Mouse (Mus musculus) hindbrain, embryonic 13.5 days (tissue): Measurements from ENCODE around the gene Natd1. TPM values are rescaled to one million over a fixed set of nuclear protein-coding genes. Genes with fewer than 3 reads are reported as not detected.
"Not testable (repeated sequence)": the region's sequence is repeated elsewhere in the genome, so short reads cannot be mapped to it uniquely, and the experiment has no call there.

Source experiments
- ATAC-seq: fragments of 200-750 bp; cut with Nextera tagmentation; 2 replicates; pipeline ENCODE4 v1.8.0; 2017; ENCODE audit warnings: moderate TSS enrichment; ENCODE audit not compliant: low FRiP score
- H3K27ac ChIP-seq: fragments of 300-500 bp; sonication (generic); 2 replicates; pipeline ENCODE4 v1.5.1; 2015; ENCODE audit warnings: inconsistent platforms, mild to moderate bottlenecking, moderate library complexity
- H3K27me3 ChIP-seq: fragments of 300-500 bp; sonication (generic); 2 replicates; pipeline ENCODE4 v1.6.1; 2015; ENCODE audit warnings: mild to moderate bottlenecking, inconsistent platforms
- H3K36me3 ChIP-seq: fragments of 300-500 bp; sonication (generic); 2 replicates; pipeline ENCODE4 v1.6.1; 2015; ENCODE audit warnings: mild to moderate bottlenecking, inconsistent platforms
- H3K4me1 ChIP-seq: fragments of 300-500 bp; sonication (generic); replicated peaks from 2 replicates; pipeline ENCODE4 v1.6.1; 2015; ENCODE audit warnings: inconsistent platforms
- H3K4me2 ChIP-seq: fragments of 300-500 bp; sonication (generic); 2 replicates; pipeline ENCODE4 v1.6.1; 2015; ENCODE audit warnings: inconsistent platforms, mild to moderate bottlenecking, moderate library complexity
- H3K4me3 ChIP-seq: fragments of 300-500 bp; sonication (generic); 2 replicates; pipeline ENCODE4 v1.5.1; 2015; ENCODE audit warnings: mild to moderate bottlenecking, inconsistent platforms
- H3K9ac ChIP-seq: fragments of 300-500 bp; sonication (generic); 2 replicates; pipeline ENCODE4 v1.6.1; 2015; ENCODE audit warnings: mild to moderate bottlenecking, inconsistent platforms
- H3K9me3 ChIP-seq: fragments of 300-500 bp; sonication (generic); 2 replicates; pipeline ENCODE4 v1.6.1; 2016; ENCODE audit warnings: inconsistent platforms
- WGBS: fragments of 180-500 bp; shearing (Covaris S2); methylation state at CpG from one replicate; pipeline ENCODE4 v1.1.7; 2015; 5-methylcytosine and 5-hydroxymethylcytosine counted together
- polyA plus RNA-seq: library from polyadenylated mRNA; unstranded; fragments of >200 nt; fragmentation: Nextera tagmentation; extraction: Ambion mirVana; gene quantifications from 2 replicates; pipeline ENCODE4 v1.2.1, GENCODE M21; 2015

Natd1 gene
- polyA plus RNA-seq, 1 experiment from 2014 or later = 36.8 TPM

DNA sequence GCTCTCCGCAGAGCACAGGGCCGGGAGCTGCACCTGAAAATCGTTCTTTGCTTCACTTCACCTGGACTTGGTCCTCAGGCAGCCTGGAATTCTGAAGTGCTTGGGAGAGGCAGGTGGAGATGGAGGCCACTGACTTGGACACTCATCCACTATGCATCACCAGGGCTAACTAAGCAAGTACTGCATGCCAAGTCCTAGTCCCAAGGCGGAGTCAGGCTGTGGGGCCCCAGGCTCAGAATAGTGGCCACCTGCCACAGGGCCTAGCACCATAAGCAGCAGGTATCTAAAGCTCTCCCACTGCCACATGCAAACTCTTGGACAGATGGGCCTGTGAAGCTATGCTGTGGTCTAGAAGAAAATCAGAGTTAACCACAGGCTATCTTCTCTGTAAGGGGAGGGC lies 8.1 kb downstream of the Natd1 start:
- peaks cover 5% of the 10 kb centered on the region for H3K4me1 ChIP-seq
- H3K27ac ChIP-seq = no peak overlapping the region
- H3K4me3 ChIP-seq = no peak overlapping the region
- ATAC-seq = no peak
- 96% methylated on average over 4 of the region's 4 CpGs for WGBS
- peaks cover 43% of the 10 kb centered on the region for H3K36me3 ChIP-seq
- no peak overlapping the region for H3K4me2 ChIP-seq
- H3K9me3 ChIP-seq = no peaks in the 10 kb centered on the region
- H3K27me3 ChIP-seq = no peaks in the 10 kb centered on the region
- H3K9ac ChIP-seq = no peak overlapping the region

GRCm38 (mm10) chr11:60905407-60906120 lies 9.0 kb downstream of the Natd1 start:
- no peak for ATAC-seq
- Histone ChIP-seq H3K27ac (no peak overlapping the region), H3K4me1 (no peaks in the 10 kb centered on the region; the same call in 1 of the 2 replicates), H3K9me3 (no peaks in the 10 kb centered on the region), H3K27me3 (no peaks in the 10 kb centered on the region), H3K36me3 (peaks cover 43% of the 10 kb centered on the region), H3K4me2 (no peak overlapping the region), H3K9ac (no peak overlapping the region), H3K4me3 (no peak overlapping the region)
- 89% methylated on average over 10 of the region's 10 CpGs for WGBS

- Histone ChIP-seq H3K27ac (no peak overlapping the region), H3K9me3 (no peaks in the 10 kb centered on the region), H3K4me1 (no peaks in the 10 kb centered on the region), H3K4me3 (no peak overlapping the region), H3K27me3 (no peaks in the 10 kb centered on the region), H3K4me2 (no peak overlapping the region), H3K36me3 (peaks cover 43% of the 10 kb centered on the region), H3K9ac (no peak overlapping the region)
- no peak for ATAC-seq
- 90% methylated on average over 6 of the region's 6 CpGs for WGBS
Observed at GRCm38 (mm10) chr11:60903661-60904061, 10.9 kb downstream of the Natd1 start.

DNA sequence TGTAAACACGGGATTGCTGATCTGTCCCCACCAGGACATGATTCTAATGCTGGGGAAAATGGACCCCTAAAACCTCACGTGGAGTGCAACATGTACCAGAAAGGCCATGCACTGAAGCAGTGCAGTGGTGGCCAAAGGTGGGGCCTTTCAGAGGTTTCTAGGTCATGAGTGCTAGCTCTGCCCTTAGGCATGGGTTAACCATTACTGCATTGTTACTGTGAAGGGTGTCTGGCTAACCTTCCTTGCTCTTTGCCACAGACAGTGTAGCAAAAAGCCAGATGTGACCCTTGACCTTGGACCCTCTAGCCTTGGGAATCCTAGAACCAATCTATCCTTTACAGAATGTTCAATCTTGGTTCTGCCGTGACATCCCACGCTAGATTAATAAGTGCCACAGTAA lies 12.1 kb downstream of the Natd1 start:
- ATAC-seq = no peak
- Histone ChIP-seq H3K9ac (no peak overlapping the region), H3K4me2 (no peak overlapping the region), H3K4me3 (no peak overlapping the region), H3K9me3 (no peaks in the 10 kb centered on the region), H3K4me1 (no peaks in the 10 kb centered on the region), H3K27ac (no peak overlapping the region), H3K36me3 (peaks cover 43% of the 10 kb centered on the region), H3K27me3 (no peaks in the 10 kb centered on the region)
- WGBS = 76% methylated on average over 4 of the region's 4 CpGs

DNA sequence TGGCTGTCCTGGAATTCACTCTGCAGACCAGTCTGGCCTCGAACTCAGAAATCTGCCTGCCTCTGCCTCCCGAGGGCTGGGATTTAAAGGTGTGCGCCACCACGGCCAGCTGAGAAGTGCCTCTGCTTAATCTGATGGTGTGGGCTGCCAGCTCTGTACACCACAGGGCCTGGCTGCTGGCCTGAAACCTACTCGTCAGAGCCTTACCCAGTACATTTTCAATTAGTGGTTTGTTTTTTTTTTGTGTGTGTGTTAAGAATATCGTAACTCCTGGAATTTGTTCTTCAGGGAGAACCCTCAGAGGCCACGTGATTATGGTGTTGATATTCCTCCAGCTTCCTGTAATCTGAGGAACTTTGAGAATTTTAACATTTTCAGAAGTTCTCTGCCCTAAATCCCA lies 12.5 kb downstream of the Natd1 start:
- no peaks in the 10 kb centered on the region for H3K9me3 ChIP-seq
- ATAC-seq = no peak
- no peaks in the 10 kb centered on the region for H3K4me1 ChIP-seq
- WGBS = 85% methylated on average over 7 of the region's 7 CpGs
- H3K36me3 ChIP-seq = peaks cover 43% of the 10 kb centered on the region
- H3K4me2 ChIP-seq = no peak overlapping the region
- no peaks in the 10 kb centered on the region for H3K27me3 ChIP-seq
- no peak overlapping the region for H3K27ac ChIP-seq
- H3K9ac ChIP-seq = no peak overlapping the region
- no peak overlapping the region for H3K4me3 ChIP-seq

GRCm38 (mm10) chr11:60895915-60896314 lies 18.6 kb downstream of the Natd1 start:
- Histone ChIP-seq H3K9me3 (no peaks in the 10 kb centered on the region), H3K27ac (no peak overlapping the region), H3K4me1 (no peaks in the 10 kb centered on the region), H3K4me2 (no peak overlapping the region), H3K9ac (no peak overlapping the region), H3K27me3 (no peaks in the 10 kb centered on the region), H3K4me3 (no peak overlapping the region), H3K36me3 (no peaks in the 10 kb centered on the region)
- ATAC-seq = no peak
- WGBS = 47% methylated on average over 4 of the region's 4 CpGs

GRCm38 (mm10) chr11:60890744-60891143 lies 23.8 kb downstream of the Natd1 start:
- Histone ChIP-seq H3K9me3 (no peaks in the 10 kb centered on the region), H3K27me3 (no peaks in the 10 kb centered on the region), H3K4me3 (no peak overlapping the region), H3K4me1 (no peaks in the 10 kb centered on the region), H3K27ac (no peak overlapping the region), H3K36me3 (no peaks in the 10 kb centered on the region), H3K4me2 (no peak overlapping the region), H3K9ac (no peak overlapping the region)
- 51% methylated on average over 3 of the region's 3 CpGs for WGBS
- ATAC-seq = no peak

DNA sequence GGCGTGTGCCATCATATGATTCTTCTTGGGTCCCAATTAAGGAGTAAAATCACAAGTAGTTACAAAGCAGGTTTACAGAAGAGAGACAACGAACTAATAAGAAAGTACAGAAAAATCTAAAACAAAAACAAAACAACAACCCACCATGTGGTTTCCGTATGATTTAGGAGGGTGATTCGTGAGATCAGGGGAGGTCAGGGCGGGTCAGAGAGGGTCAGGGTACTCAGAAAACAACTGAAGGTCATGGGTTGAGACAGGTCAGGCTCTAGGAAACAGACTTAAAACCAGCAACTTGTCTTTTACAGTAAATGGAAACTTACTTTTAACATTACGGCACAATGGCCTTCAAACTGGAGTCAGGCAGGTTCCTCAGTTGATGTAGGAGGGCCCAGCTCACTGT lies 24.3 kb downstream of the Natd1 start:
- H3K36me3 ChIP-seq = no peaks in the 10 kb centered on the region
- H3K27me3 ChIP-seq = no peaks in the 10 kb centered on the region
- no peak for ATAC-seq
- no peak overlapping the region for H3K9ac ChIP-seq
- H3K4me2 ChIP-seq = no peak overlapping the region
- H3K4me1 ChIP-seq = no peaks in the 10 kb centered on the region
- no peak overlapping the region for H3K27ac ChIP-seq
- 68% methylated on average over 6 of the region's 6 CpGs for WGBS
- H3K4me3 ChIP-seq = no peak overlapping the region
- no peaks in the 10 kb centered on the region for H3K9me3 ChIP-seq

DNA sequence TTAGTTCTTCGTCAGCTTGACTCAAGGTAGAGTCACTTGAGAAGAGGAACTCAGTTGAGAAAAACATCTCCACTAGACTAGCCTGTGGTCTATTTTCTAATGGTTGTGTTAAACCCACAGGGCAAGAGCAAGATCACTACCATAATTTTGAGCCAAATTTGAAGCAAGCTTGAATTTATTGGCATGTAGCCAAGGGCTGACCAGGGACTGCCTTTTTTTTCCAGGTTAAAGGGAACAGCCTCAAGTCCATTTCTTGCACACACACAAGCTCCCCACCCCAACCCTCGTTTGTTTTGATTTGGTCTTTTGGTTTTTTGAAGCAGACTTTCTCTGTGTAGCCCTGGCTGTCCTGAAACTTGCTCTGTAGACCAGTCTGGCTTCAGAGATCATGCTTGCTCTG lies 24.7 kb downstream of the Natd1 start:
- H3K27me3 ChIP-seq = no peaks in the 10 kb centered on the region
- no peaks in the 10 kb centered on the region for H3K9me3 ChIP-seq
- no peaks in the 10 kb centered on the region for H3K4me1 ChIP-seq
- no peak overlapping the region for H3K9ac ChIP-seq
- no peaks in the 10 kb centered on the region for H3K36me3 ChIP-seq
- 76% methylated on average over 2 of the region's 2 CpGs for WGBS
- no peak overlapping the region for H3K27ac ChIP-seq
- no peak overlapping the region for H3K4me3 ChIP-seq
- no peak for ATAC-seq
- no peak overlapping the region for H3K4me2 ChIP-seq

DNA sequence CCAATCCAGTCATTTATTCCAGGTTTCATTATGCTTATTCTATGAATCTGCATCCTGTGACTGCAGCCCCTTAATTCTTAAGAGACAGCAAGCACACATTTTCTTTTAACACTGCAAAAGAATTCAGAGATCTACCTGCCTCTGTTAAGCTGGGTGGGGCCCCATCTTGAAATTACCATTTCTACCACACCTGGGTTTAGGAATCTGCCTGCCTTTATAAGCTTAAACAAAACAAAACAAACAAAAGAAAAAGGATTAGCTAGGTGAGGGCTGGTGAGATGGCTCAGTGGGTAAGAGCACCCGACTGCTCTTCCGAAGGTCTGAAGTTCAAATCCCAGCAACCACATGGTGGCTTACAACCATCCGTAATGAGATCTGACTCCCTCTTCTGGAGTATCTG lies 27.6 kb downstream of the Natd1 start:
- not testable (repeated sequence) for H3K9me3 ChIP-seq, ATAC-seq, H3K27ac ChIP-seq, H3K4me3 ChIP-seq, H3K36me3 ChIP-seq, H3K9ac ChIP-seq, H3K27me3 ChIP-seq, H3K4me1 ChIP-seq, H3K4me2 ChIP-seq
- WGBS = 84% methylated on average over 3 of the region's 3 CpGs

DNA sequence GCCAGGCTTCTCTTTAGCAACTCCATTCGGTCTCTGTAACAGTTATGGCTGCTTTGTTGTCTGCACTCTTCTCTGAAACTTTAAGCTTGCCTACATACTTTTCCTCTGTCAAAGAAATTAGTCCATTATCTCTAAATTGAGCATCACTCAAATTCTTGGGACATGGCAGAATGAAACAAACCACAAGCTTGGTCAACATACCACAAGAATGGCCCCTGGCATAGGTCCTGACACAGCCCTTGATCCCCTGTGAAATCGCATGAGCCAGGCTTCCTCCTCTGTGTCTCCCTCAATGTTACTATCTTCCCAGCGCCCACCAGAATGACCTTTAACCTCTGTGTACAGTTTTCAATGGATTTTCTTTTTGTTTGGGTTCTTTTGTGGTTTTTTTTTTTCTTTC lies 32.2 kb downstream of the Natd1 start:
- Histone ChIP-seq H3K27ac (no peak overlapping the region), H3K4me3 (no peak overlapping the region), H3K4me2 (no peak overlapping the region), H3K36me3 (no peaks in the 10 kb centered on the region), H3K9me3 (no peaks in the 10 kb centered on the region), H3K4me1 (peaks cover 16% of the 10 kb centered on the region), H3K27me3 (no peaks in the 10 kb centered on the region), H3K9ac (no peak overlapping the region)
- no peak for ATAC-seq
- WGBS = 76% methylated on average over 3 of the region's 3 CpGs

DNA sequence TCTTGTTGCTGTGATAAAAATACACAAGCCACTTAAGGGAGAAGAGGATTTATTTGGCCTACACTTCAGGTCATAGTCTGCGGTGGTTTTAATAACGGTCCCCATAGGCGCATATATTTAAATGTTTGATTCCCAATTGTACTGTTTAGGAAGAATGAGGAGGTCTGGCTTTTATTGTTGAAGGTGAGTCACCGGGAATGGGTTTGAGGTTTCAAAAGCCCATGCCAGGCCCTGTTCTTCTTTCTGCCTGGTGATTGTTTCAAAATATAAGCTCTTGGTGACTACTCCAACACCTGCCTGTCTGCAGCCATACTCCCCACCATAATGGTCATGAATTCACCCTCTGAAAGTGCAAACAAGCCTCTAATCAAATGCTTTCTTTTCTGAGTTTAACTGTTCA lies 34.0 kb downstream of the Natd1 start:
- 92% methylated on average over 4 of the region's 4 CpGs for WGBS
- Histone ChIP-seq H3K4me3 (no peak overlapping the region), H3K27ac (no peak overlapping the region), H3K36me3 (no peaks in the 10 kb centered on the region), H3K4me2 (no peak overlapping the region), H3K4me1 (peaks cover 34% of the 10 kb centered on the region), H3K27me3 (no peaks in the 10 kb centered on the region), H3K9me3 (no peaks in the 10 kb centered on the region), H3K9ac (no peak overlapping the region)
- ATAC-seq = no peak

GRCm38 (mm10) chr11:60879423-60879822 lies 35.1 kb downstream of the Natd1 start:
- no peak for ATAC-seq
- Histone ChIP-seq H3K4me2 (peak overlapping the region; percentile 76), H3K36me3 (no peaks in the 10 kb centered on the region), H3K27ac (peak overlapping the region; percentile 93), H3K4me3 (peak overlapping the region; percentile 99), H3K9ac (peak overlapping the region; percentile 92), H3K27me3 (no peaks in the 10 kb centered on the region), H3K9me3 (no peaks in the 10 kb centered on the region), H3K4me1 (peaks cover 43% of the 10 kb centered on the region)
- 2% methylated on average over 11 of the region's 11 CpGs for WGBS
